Mouse (Mus musculus): ENCODE data around the gene Ptprt.
"Not testable (repeated sequence)": the region's sequence is repeated elsewhere in the genome, so short reads cannot be mapped to it uniquely, and the experiment has no call there.

Gene Ptprt

GRCm38 (mm10) chr2:162210564-162210963 is 450.4 kb downstream of the Ptprt start:
- no peak for DNase-seq (ENCODE audit: low read depth, low spot score)

GRCm38 (mm10) chr2:162197316-162197715 is 463.6 kb downstream of the Ptprt start:
- no peak for DNase-seq (ENCODE audit: low read depth, low spot score)

GRCm38 (mm10) chr2:162182621-162183475 is 478.1 kb downstream of the Ptprt start:
- DNase-seq (ENCODE audit: low read depth, low spot score), result no peak

- DNase-seq (ENCODE audit: low read depth, low spot score), result no peak
Measured at GRCm38 (mm10) chr2:162181826-162182225, 479.1 kb downstream of the Ptprt start.

- no peak for DNase-seq (ENCODE audit: low read depth, low spot score)
Measured at GRCm38 (mm10) chr2:162172529-162172928, 488.4 kb downstream of the Ptprt start.

- no peak for DNase-seq (ENCODE audit: low read depth, low spot score)
Measured at GRCm38 (mm10) chr2:162141845-162142411, 519.0 kb downstream of the Ptprt start.

GRCm38 (mm10) chr2:162136176-162136575 is 524.8 kb downstream of the Ptprt start:
- DNase-seq (ENCODE audit: low read depth, low spot score), result not testable (repeated sequence)

- no peak for DNase-seq (ENCODE audit: low read depth, low spot score)
Measured at GRCm38 (mm10) chr2:162131607-162132304, 529.2 kb downstream of the Ptprt start.

GRCm38 (mm10) chr2:162129896-162130295 is 531.1 kb downstream of the Ptprt start:
- DNase-seq (ENCODE audit: low read depth, low spot score), result no peak

GRCm38 (mm10) chr2:162118041-162118440 is 542.9 kb downstream of the Ptprt start:
- DNase-seq (ENCODE audit: low read depth, low spot score), result no peak

GRCm38 (mm10) chr2:162082391-162082790 is 578.6 kb downstream of the Ptprt start:
- no peak for DNase-seq (ENCODE audit: low read depth, low spot score)

- no peak for DNase-seq (ENCODE audit: low read depth, low spot score)
Measured at GRCm38 (mm10) chr2:162080717-162081398, 580.1 kb downstream of the Ptprt start.

- no peak for DNase-seq (ENCODE audit: low read depth, low spot score)
Measured at GRCm38 (mm10) chr2:162078571-162079280, 582.2 kb downstream of the Ptprt start.

GRCm38 (mm10) chr2:162052816-162053215 is 608.1 kb downstream of the Ptprt start:
- no peak for DNase-seq (ENCODE audit: low read depth, low spot score)

- no peak for DNase-seq (ENCODE audit: low read depth, low spot score)
Measured at GRCm38 (mm10) chr2:162050198-162050597, 610.7 kb downstream of the Ptprt start.

- no peak for DNase-seq (ENCODE audit: low read depth, low spot score)
Measured at GRCm38 (mm10) chr2:162035615-162036014, 625.3 kb downstream of the Ptprt start.

- DNase-seq (ENCODE audit: low read depth, low spot score), result no peak
Measured at GRCm38 (mm10) chr2:162031636-162032035, 629.3 kb downstream of the Ptprt start.

GRCm38 (mm10) chr2:162001016-162001415 is 659.9 kb downstream of the Ptprt start:
- DNase-seq (ENCODE audit: low read depth, low spot score), result no peak

GRCm38 (mm10) chr2:161982311-161982710 is 678.6 kb downstream of the Ptprt start:
- no peak for DNase-seq (ENCODE audit: low read depth, low spot score)

GRCm38 (mm10) chr2:161961179-161962163 is 699.5 kb downstream of the Ptprt start:
- DNase-seq (ENCODE audit: low read depth, low spot score), result no peak
